Mouse (Mus musculus): ENCODE measurements around the gene Psrc1. TPM values are rescaled to one million over a fixed set of nuclear protein-coding genes. Genes with fewer than 3 reads are reported as not detected.

Gene Psrc1
- total and polyA plus RNA-seq, 3 experiments: 89.1 to 108 (median 106) TPM

DNA sequence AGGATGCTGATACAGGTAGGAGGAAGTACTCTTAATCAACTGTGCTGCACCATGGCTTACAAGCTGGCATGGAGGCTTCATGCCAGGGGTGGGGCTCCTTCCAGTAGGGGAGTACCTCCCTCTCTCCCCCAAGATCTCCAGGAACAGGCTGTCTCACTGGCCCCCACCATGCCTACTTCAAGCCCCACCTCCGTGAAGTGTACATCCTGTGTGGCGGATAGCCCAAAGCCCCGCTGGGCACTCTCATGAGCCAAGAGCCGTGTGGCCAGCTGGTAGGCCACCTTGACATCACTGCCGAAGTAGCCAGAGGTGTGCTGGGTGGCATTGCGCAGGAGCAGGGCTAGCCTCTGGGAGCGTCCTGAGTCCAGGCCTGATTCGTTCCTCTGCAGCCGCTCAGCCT lies 14.6 kb downstream of the Psrc1 start:
- dilution Hi-C loops (cut with MboI; ENCODE audit: extremely low pct_ligation_motif_present, extremely low pct_unique_long_range_greater_than_20kb, low sequenced_read_pairs): no loop called here
- Histone ChIP-seq H3K4me3 (replicated peaks in 1 of 3; ENCODE audit: low read depth in 2 of 3, low read length in 2 of 3, poor library complexity in 1 of 3) (no peak overlapping the region), H3K27me3 (replicated peaks) (peaks cover 93% of the 10 kb centered on the region), H3K4me2 (ENCODE audit: insufficient read depth, low read depth, poor library complexity, severe bottlenecking) (no peak overlapping the region), H3K79me2 (replicated peaks; ENCODE audit: control insufficient read depth, extremely low read depth, insufficient read depth, poor library complexity, severe bottlenecking) (no peaks in the 10 kb centered on the region), H3K27ac (ENCODE audit: insufficient read depth, low read depth) (no peak overlapping the region), H3K36me3 (replicated peaks in 1 of 2; ENCODE audit: control insufficient read depth in 1 of 2, insufficient read depth in 1 of 2, low read length in 1 of 2) (no peaks in the 10 kb centered on the region), H3K4me1 (ENCODE audit: control insufficient read depth in 1 of 2, insufficient read depth in 2 of 2) (peaks cover 4 to 11% of the 10 kb centered on the region in 2 experiments), H3K9ac (ENCODE audit: insufficient read depth, low read depth) (no peak overlapping the region), H3K9me3 (replicated peaks; ENCODE audit: low read length) (no peaks in the 10 kb centered on the region)
- no peak for DNase-seq (ENCODE audit: extremely low read depth)
- in situ Hi-C loops (cut with MboI; ENCODE audit: low pct_ligation_motif_present, low pct_unique_long_range_greater_than_20kb, low sequenced_read_pairs): no loop called here
- TF ChIP-seq ZKSCAN1 (IDR thresholded peaks at IDR 0.05; ENCODE audit: borderline replicate concordance, low read depth, low read length) (no peak), USF1 (IDR thresholded peaks at IDR 0.05; ENCODE audit: low read depth, low read length) (no peak), SMC3 (IDR thresholded peaks at IDR 0.05; ENCODE audit: low read depth, low read length) (no peak), POLR2AphosphoS2 (IDR thresholded peaks at IDR 0.05; ENCODE audit: low read depth, low read length) (no peak), MAX (IDR thresholded peaks at IDR 0.05; ENCODE audit: low read length) (no peak)

DNA sequence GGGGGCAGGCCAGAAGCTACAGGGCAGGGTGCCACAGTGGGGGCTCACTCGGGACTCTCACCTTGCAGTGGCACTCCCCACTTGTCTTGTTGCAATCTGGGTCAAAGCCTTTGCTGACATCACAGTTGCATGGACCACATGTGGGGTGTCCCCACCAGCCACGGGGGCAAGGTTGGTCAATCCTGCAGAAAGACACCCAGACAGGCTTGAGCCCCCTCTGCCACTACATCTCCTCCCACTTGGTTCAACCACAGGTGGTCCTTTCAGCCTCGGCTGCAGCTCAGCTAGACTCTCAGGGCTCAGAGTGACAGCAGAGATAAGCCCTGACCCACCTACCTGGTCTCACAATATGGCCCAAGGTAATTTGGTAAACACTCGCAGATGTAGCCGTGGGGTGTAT lies 16.8 kb downstream of the Psrc1 start:
- Histone ChIP-seq H3K4me2 (ENCODE audit: insufficient read depth, low read depth, poor library complexity, severe bottlenecking) (no peak overlapping the region), H3K27me3 (replicated peaks) (peaks cover 92% of the 10 kb centered on the region), H3K9ac (ENCODE audit: insufficient read depth, low read depth) (no peak overlapping the region), H3K4me3 (replicated peaks in 1 of 3; ENCODE audit: low read depth in 2 of 3, low read length in 2 of 3, poor library complexity in 1 of 3) (no peak overlapping the region), H3K9me3 (replicated peaks; ENCODE audit: low read length) (no peaks in the 10 kb centered on the region), H3K36me3 (replicated peaks in 1 of 2; ENCODE audit: control insufficient read depth in 1 of 2, insufficient read depth in 1 of 2, low read length in 1 of 2) (no peaks in the 10 kb centered on the region), H3K27ac (ENCODE audit: insufficient read depth, low read depth) (no peak overlapping the region), H3K79me2 (replicated peaks; ENCODE audit: control insufficient read depth, extremely low read depth, insufficient read depth, poor library complexity, severe bottlenecking) (no peaks in the 10 kb centered on the region), H3K4me1 (ENCODE audit: control insufficient read depth in 1 of 2, insufficient read depth in 2 of 2) (peaks cover 2 to 16% of the 10 kb centered on the region in 2 experiments)
- TF ChIP-seq PAX5 (IDR thresholded peaks at IDR 0.05; ENCODE audit: low read length): no peak
- TF ChIP-seq RAD21 (IDR thresholded peaks at IDR 0.05; ENCODE audit: low read depth, low read length): no peak
- no peak for TF ChIP-seq CTCF (conservative IDR thresholded peaks at IDR 0.05 in 1 of 2, IDR thresholded peaks at IDR 0.05 in 1 of 2; ENCODE audit: low read depth in 2 of 2, low read length in 2 of 2)
- TF ChIP-seq MXI1 (IDR thresholded peaks at IDR 0.05; ENCODE audit: low read depth, low read length): no peak
- no peak for TF ChIP-seq JUN (IDR thresholded peaks at IDR 0.05; ENCODE audit: insufficient read depth, low read depth, low read length)
- no peak for TF ChIP-seq GABPA (IDR thresholded peaks at IDR 0.05; ENCODE audit: insufficient replicate concordance, low read depth, low read length)
- TF ChIP-seq MEF2A (IDR thresholded peaks at IDR 0.05; ENCODE audit: borderline replicate concordance, low read depth, low read length): no peak
- no peak for TF ChIP-seq MAFK (IDR thresholded peaks at IDR 0.05; ENCODE audit: insufficient replicate concordance, low read length)
- TF ChIP-seq BHLHE40 (IDR thresholded peaks at IDR 0.05; ENCODE audit: low read depth, low read length): no peak
- no peak for TF ChIP-seq SIN3A (IDR thresholded peaks at IDR 0.05; ENCODE audit: low read length)
- no peak for TF ChIP-seq NRF1 (IDR thresholded peaks at IDR 0.05; ENCODE audit: low read depth, low read length)
- TF ChIP-seq CHD2 (IDR thresholded peaks at IDR 0.05; ENCODE audit: low read length): no peak
- dilution Hi-C loops (cut with MboI; ENCODE audit: extremely low pct_ligation_motif_present, extremely low pct_unique_long_range_greater_than_20kb, low sequenced_read_pairs): no loop called here
- DNase-seq (ENCODE audit: extremely low read depth): no peak
- in situ Hi-C loops (cut with MboI; ENCODE audit: low pct_ligation_motif_present, low pct_unique_long_range_greater_than_20kb, low sequenced_read_pairs): loop anchor here (25.0 kb wide), 1 partner anchor 387 kb away; no protein-coding TSS in a partner anchor
